Mouse (Mus musculus): Measurements from ENCODE around the gene Dusp11.
"Not testable (repeated sequence)": the region's sequence is repeated elsewhere in the genome, so short reads cannot be mapped to it uniquely, and the experiment has no call there.

- not testable (repeated sequence) for TF ChIP-seq POLR2A (IDR thresholded peaks at IDR 0.05; ENCODE audit: insufficient read depth, low read length); CTCF (IDR thresholded peaks at IDR 0.05; ENCODE audit: low read depth, low read length); EP300 (IDR thresholded peaks at IDR 0.05; ENCODE audit: insufficient read depth, low read depth, low read length)
Measured at GRCm38 (mm10) chr6:85898596-85899475, 62.6 kb downstream of the Dusp11 start.

Data from ES-Bruce4 (cell line).